Mouse (Mus musculus): ENCODE data around the gene Cend1. TPM values are rescaled to one million over a fixed set of nuclear protein-coding genes. Genes with fewer than 3 reads are reported as not detected.

The Cend1 gene
- polyA plus RNA-seq, 1 experiment from 2014 or later = 43.6 TPM

- Histone ChIP-seq H3K9me3 (no peaks in the 10 kb centered on the region), H3K9ac (replicated peaks) (peak overlapping the region; percentile 83), H3K27me3 (peaks cover 21% of the 10 kb centered on the region), H3K36me3 (peaks cover 31% of the 10 kb centered on the region), H3K4me2 (replicated peaks) (peak overlapping the region; percentile 60), H3K4me3 (replicated peaks) (no peak overlapping the region), H3K27ac (no peak overlapping the region), H3K4me1 (replicated peaks) (peaks cover 50% of the 10 kb centered on the region)
- 89% methylated on average over 18 of the region's 18 CpGs for WGBS
- ATAC-seq = no peak
Measured at GRCm38 (mm10) chr7:141469901-141470636, 40.8 kb upstream of the Cend1 start.

GRCm38 (mm10) chr7:141469352-141469751 is 40.1 kb upstream of the Cend1 start:
- ATAC-seq = no peak
- H3K36me3 ChIP-seq = peaks cover 31% of the 10 kb centered on the region
- peaks cover 28% of the 10 kb centered on the region for H3K27me3 ChIP-seq
- peak overlapping the region; percentile 66 for H3K4me3 ChIP-seq (replicated peaks)
- H3K9me3 ChIP-seq = no peaks in the 10 kb centered on the region
- peak overlapping the region; percentile 60 for H3K4me2 ChIP-seq (replicated peaks)
- H3K9ac ChIP-seq (replicated peaks) = peak overlapping the region; percentile 83
- H3K27ac ChIP-seq = peak overlapping the region; percentile 87
- H3K4me1 ChIP-seq (replicated peaks) = peaks cover 55% of the 10 kb centered on the region
- 59% methylated on average over 6 of the region's 6 CpGs for WGBS

- H3K27me3 ChIP-seq = peaks cover 35% of the 10 kb centered on the region
- peaks cover 31% of the 10 kb centered on the region for H3K36me3 ChIP-seq
- peak overlapping the region; percentile 87 for H3K27ac ChIP-seq
- H3K4me2 ChIP-seq (replicated peaks) = peak overlapping the region; percentile 60
- no peaks in the 10 kb centered on the region for H3K9me3 ChIP-seq
- ATAC-seq = peak; percentile 90
- peaks cover 48% of the 10 kb centered on the region for H3K4me1 ChIP-seq (replicated peaks)
- peak overlapping the region; percentile 83 for H3K9ac ChIP-seq (replicated peaks)
- peak overlapping the region; percentile 66 for H3K4me3 ChIP-seq (replicated peaks)
- WGBS = 16% methylated on average over 8 of the region's 8 CpGs
Measured at GRCm38 (mm10) chr7:141468522-141469211, 39.4 kb upstream of the Cend1 start.

GRCm38 (mm10) chr7:141468164-141468521 is 38.9 kb upstream of the Cend1 start:
- no peaks in the 10 kb centered on the region for H3K9me3 ChIP-seq
- ATAC-seq = peak; percentile 15
- WGBS = 32% methylated on average over 5 of the region's 5 CpGs
- H3K4me1 ChIP-seq (replicated peaks) = peaks cover 43% of the 10 kb centered on the region
- H3K27ac ChIP-seq = peak overlapping the region; percentile 87
- H3K27me3 ChIP-seq = peaks cover 40% of the 10 kb centered on the region
- H3K4me3 ChIP-seq (replicated peaks) = peak overlapping the region; percentile 66
- peak overlapping the region; percentile 83 for H3K9ac ChIP-seq (replicated peaks)
- peaks cover 31% of the 10 kb centered on the region for H3K36me3 ChIP-seq
- H3K4me2 ChIP-seq (replicated peaks) = peak overlapping the region; percentile 60

- Histone ChIP-seq H3K4me3 (replicated peaks) (peak within 1 kb of the TSS; percentile 66), H3K4me1 (replicated peaks) (peaks cover 43% of the 10 kb centered on the region), H3K36me3 (peaks cover 26% of the 10 kb centered on the region), H3K9ac (replicated peaks) (peak within 1 kb of the TSS; percentile 83), H3K27me3 (peaks cover 47% of the 10 kb centered on the region), H3K27ac (peak within 1 kb of the TSS; percentile 87), H3K9me3 (no peaks in the 10 kb centered on the region), H3K4me2 (replicated peaks) (peak within 1 kb of the TSS; percentile 60)
- ATAC-seq = peak; percentile 46
- whole genome bisulfite sequencing = under 1% methylated on average over 52 of the region's 52 CpGs
Measured at GRCm38 (mm10) chr7:141467230-141468030, 38.1 kb upstream of the Cend1 start, which contains the start of gene Cd151. Gene Cd151, plus strand, starts transcription at chr7:141467392.

- peak overlapping the region; percentile 66 for H3K4me3 ChIP-seq (replicated peaks)
- peak overlapping the region; percentile 60 for H3K4me2 ChIP-seq (replicated peaks)
- no peaks in the 10 kb centered on the region for H3K9me3 ChIP-seq
- 68% methylated on average over 10 of the region's 10 CpGs for WGBS
- H3K36me3 ChIP-seq = peaks cover 19% of the 10 kb centered on the region
- peak overlapping the region; percentile 83 for H3K9ac ChIP-seq (replicated peaks)
- ATAC-seq = no peak
- H3K4me1 ChIP-seq (replicated peaks) = peaks cover 48% of the 10 kb centered on the region
- H3K27ac ChIP-seq = no peak overlapping the region
- H3K27me3 ChIP-seq = peaks cover 55% of the 10 kb centered on the region
Measured at GRCm38 (mm10) chr7:141466607-141467148, 37.4 kb upstream of the Cend1 start.

GRCm38 (mm10) chr7:141466045-141466394 is 36.7 kb upstream of the Cend1 start:
- ATAC-seq = no peak
- Histone ChIP-seq H3K4me2 (replicated peaks) (no peak overlapping the region), H3K9ac (replicated peaks) (no peak overlapping the region), H3K9me3 (no peaks in the 10 kb centered on the region), H3K4me1 (replicated peaks) (peaks cover 51% of the 10 kb centered on the region), H3K36me3 (peaks cover 13% of the 10 kb centered on the region), H3K27me3 (peaks cover 61% of the 10 kb centered on the region), H3K4me3 (replicated peaks) (no peak overlapping the region), H3K27ac (no peak overlapping the region)
- WGBS = 73% methylated on average over 7 of the region's 7 CpGs

GRCm38 (mm10) chr7:141465388-141466044 is 36.2 kb upstream of the Cend1 start:
- no peak overlapping the region for H3K27ac ChIP-seq
- H3K9me3 ChIP-seq = no peaks in the 10 kb centered on the region
- peaks cover 51% of the 10 kb centered on the region for H3K4me1 ChIP-seq (replicated peaks)
- peaks cover 66% of the 10 kb centered on the region for H3K27me3 ChIP-seq
- no peak for ATAC-seq
- 0 out of 2 replicates have a peak overlapping the region, but pooled peaks have one; percentile 28 for H3K9ac ChIP-seq (replicated peaks)
- H3K4me2 ChIP-seq (replicated peaks) = no peak overlapping the region
- peaks cover 8% of the 10 kb centered on the region for H3K36me3 ChIP-seq
- H3K4me3 ChIP-seq (replicated peaks) = no peak overlapping the region
- 38% methylated on average over 10 of the region's 10 CpGs for WGBS

GRCm38 (mm10) chr7:141464603-141465201 is 35.4 kb upstream of the Cend1 start:
- 3% methylated on average over 37 of the region's 38 CpGs for WGBS
- no peaks in the 10 kb centered on the region for H3K9me3 ChIP-seq
- H3K36me3 ChIP-seq = peaks cover 4% of the 10 kb centered on the region
- H3K4me2 ChIP-seq (replicated peaks) = peak overlapping the region; percentile 36; the same call in 1 of the 2 replicates
- H3K4me3 ChIP-seq (replicated peaks) = peak overlapping the region; percentile 16
- ATAC-seq = no peak
- peaks cover 75% of the 10 kb centered on the region for H3K27me3 ChIP-seq
- H3K4me1 ChIP-seq (replicated peaks) = peaks cover 44% of the 10 kb centered on the region
- H3K27ac ChIP-seq = no peak overlapping the region
- H3K9ac ChIP-seq (replicated peaks) = no peak overlapping the region; the same call in 1 of the 2 replicates

GRCm38 (mm10) chr7:141463824-141464602 is 34.7 kb upstream of the Cend1 start:
- peaks cover 82% of the 10 kb centered on the region for H3K27me3 ChIP-seq
- WGBS = 14% methylated on average over 12 of the region's 12 CpGs
- H3K9ac ChIP-seq (replicated peaks) = no peak overlapping the region; the same call in 1 of the 2 replicates
- peaks cover 11% of the 10 kb centered on the region for H3K36me3 ChIP-seq
- H3K27ac ChIP-seq = no peak overlapping the region
- peaks cover 37% of the 10 kb centered on the region for H3K4me1 ChIP-seq (replicated peaks)
- peak overlapping the region; percentile 16; the same call in 1 of the 2 replicates for H3K4me3 ChIP-seq (replicated peaks)
- ATAC-seq = no peak
- 0 out of 2 replicates have a peak overlapping the region, but pooled peaks have one; percentile 36 for H3K4me2 ChIP-seq (replicated peaks)
- no peaks in the 10 kb centered on the region for H3K9me3 ChIP-seq

Measured in midbrain, embryonic 13.5 days (tissue).